Mouse (Mus musculus) CH12.LX (cell line): ENCODE measurements around the gene Usp35. TPM values are rescaled to one million over a fixed set of nuclear protein-coding genes. Genes with fewer than 3 reads are reported as not detected.

ENCODE experiments used
- DNase-seq: peaks from one replicate; pipeline ENCODE4 v3.0.0-alpha.2; 2013; ENCODE audit errors: extremely low read depth
- H3K27ac ChIP-seq: 2 replicates; pipeline ENCODE4 v1.5.1; 2012; ENCODE audit warnings: low read depth, mild to moderate bottlenecking, control low read depth, moderate library complexity; ENCODE audit not compliant: insufficient read depth
- H3K27me3 ChIP-seq: replicated peaks from 2 replicates; pipeline ENCODE3; 2012; ENCODE audit warnings: inconsistent platforms
- H3K36me3 ChIP-seq, 2 experiments: replicated peaks in 1 of 2; 2 replicates each; pipeline versions ENCODE3 to v1.6.1; 2012; ENCODE audit warnings: inconsistent platforms in 1 of 2, low read length in 1 of 2, mild to moderate bottlenecking in 1 of 2, mixed read lengths in 1 of 2, moderate library complexity in 1 of 2; ENCODE audit not compliant: control insufficient read depth in 1 of 2, insufficient read depth in 1 of 2
- H3K4me1 ChIP-seq, 2 experiments: 2 replicates each; pipeline ENCODE4 v1.6.1; 2012; ENCODE audit warnings: inconsistent platforms in 1 of 2, moderate library complexity in 1 of 2; ENCODE audit not compliant: insufficient read depth in 2 of 2, control insufficient read depth in 1 of 2
- H3K4me2 ChIP-seq: 2 replicates; pipeline ENCODE4 v1.6.1; 2012; ENCODE audit warnings: low read depth, mild to moderate bottlenecking, control low read depth; ENCODE audit not compliant: poor library complexity, insufficient read depth, severe bottlenecking
- H3K4me3 ChIP-seq, 3 experiments: fragments of 150-350 bp in 1 of 3; sonication (generic) in 1 of 3; replicated peaks in 1 of 3; 2 replicates each; pipeline versions ENCODE3 to v1.5.1; 2011 to 2012; ENCODE audit warnings: low read depth in 2 of 3, low read length in 2 of 3, mild to moderate bottlenecking in 2 of 3, moderate library complexity in 2 of 3, control low read depth in 1 of 3, improper control_type of control experiment in 1 of 3, inconsistent platforms in 1 of 3, mixed read lengths in 1 of 3; ENCODE audit not compliant: poor library complexity in 1 of 3
- H3K79me2 ChIP-seq: replicated peaks from 2 replicates; pipeline ENCODE4 v1.6.1; 2012; ENCODE audit warnings: mild to moderate bottlenecking, moderate library complexity; ENCODE audit not compliant: control insufficient read depth, poor library complexity, insufficient read depth, severe bottlenecking; ENCODE audit errors: extremely low read depth
- H3K9ac ChIP-seq: 2 replicates; pipeline ENCODE4 v1.6.1; 2012; ENCODE audit warnings: low read depth, mild to moderate bottlenecking, control low read depth, moderate library complexity; ENCODE audit not compliant: insufficient read depth
- H3K9me3 ChIP-seq: replicated peaks from 2 replicates; pipeline ENCODE3; 2012; ENCODE audit warnings: low read length, inconsistent platforms, mixed read lengths
- BHLHE40 ChIP-seq: IDR thresholded peaks from 2 replicates; pipeline ENCODE4 v1.6.1; 2011; ENCODE audit warnings: mild to moderate bottlenecking, low read depth, low read length, improper control_type of control experiment
- CTCF ChIP-seq, 2 experiments: IDR thresholded peaks in 1 of 2; conservative IDR thresholded peaks in 1 of 2; 2 replicates each; pipeline ENCODE4 v1.5.1; 2011 to 2012; ENCODE audit warnings: low read depth in 2 of 2, low read length in 2 of 2, improper control_type of control experiment in 1 of 2, inconsistent platforms in 1 of 2, mild to moderate bottlenecking in 1 of 2, moderate library complexity in 1 of 2
- E2F4 ChIP-seq: IDR thresholded peaks from 2 replicates; pipeline ENCODE4 v1.6.1; 2011; ENCODE audit warnings: low read depth, low read length, improper control_type of control experiment; ENCODE audit not compliant: insufficient replicate concordance
- ELF1 ChIP-seq: IDR thresholded peaks from 2 replicates; pipeline ENCODE4 v1.6.1; 2014; ENCODE audit warnings: low read depth, mild to moderate bottlenecking, inconsistent platforms, low read length, improper control_type of control experiment
- EP300 ChIP-seq: IDR thresholded peaks from 2 replicates; pipeline ENCODE4 v1.6.1; 2011; ENCODE audit warnings: low read length, improper control_type of control experiment
- ETS1 ChIP-seq: conservative IDR thresholded peaks from 2 replicates; pipeline ENCODE4 v1.6.1; 2012; ENCODE audit warnings: low read depth, mild to moderate bottlenecking, inconsistent platforms, low read length, improper control_type of control experiment, moderate library complexity
- HCFC1 ChIP-seq: IDR thresholded peaks from 2 replicates; pipeline ENCODE4 v1.6.1; 2012; ENCODE audit warnings: low read depth, mild to moderate bottlenecking, inconsistent platforms, low read length, improper control_type of control experiment
- IRF4 ChIP-seq: IDR thresholded peaks from 2 replicates; pipeline ENCODE4 v1.6.1; 2014; ENCODE audit warnings: low read depth, mild to moderate bottlenecking, inconsistent platforms, low read length, improper control_type of control experiment
- JUND ChIP-seq: conservative IDR thresholded peaks from 2 replicates; pipeline ENCODE4 v1.6.1; 2011; ENCODE audit warnings: low read depth, low read length, improper control_type of control experiment
- KAT2A ChIP-seq: IDR thresholded peaks from 2 replicates; pipeline ENCODE4 v1.6.1; 2012; ENCODE audit warnings: low read length, improper control_type of control experiment, inconsistent platforms; ENCODE audit not compliant: insufficient replicate concordance
- MAX ChIP-seq: IDR thresholded peaks from 2 replicates; pipeline ENCODE4 v1.6.1; 2011; ENCODE audit warnings: low read length, improper control_type of control experiment
- MAZ ChIP-seq: IDR thresholded peaks from 2 replicates; pipeline ENCODE4 v1.6.1; 2012; ENCODE audit warnings: low read depth, mild to moderate bottlenecking, inconsistent platforms, low read length, improper control_type of control experiment, moderate library complexity
- MEF2A ChIP-seq: IDR thresholded peaks from 2 replicates; pipeline ENCODE4 v1.6.1; 2014; ENCODE audit warnings: low read depth, mild to moderate bottlenecking, inconsistent platforms, low read length, improper control_type of control experiment, borderline replicate concordance
- MYC ChIP-seq: IDR thresholded peaks from 2 replicates; pipeline ENCODE4 v1.6.1; 2011; ENCODE audit warnings: low read depth, mild to moderate bottlenecking, improper control_type of control experiment, low read length
- NELFE ChIP-seq: IDR thresholded peaks from 2 replicates; pipeline ENCODE4 v1.6.1; 2011; ENCODE audit warnings: low read depth, low read length, improper control_type of control experiment
- POLR2A ChIP-seq: IDR thresholded peaks from 2 replicates; pipeline ENCODE4 v1.6.1; 2011; ENCODE audit warnings: low read depth, mild to moderate bottlenecking, improper control_type of control experiment, low read length
- POLR2AphosphoS2 ChIP-seq: IDR thresholded peaks from 2 replicates; pipeline ENCODE4 v1.6.1; 2011; ENCODE audit warnings: low read depth, low read length, improper control_type of control experiment
- RCOR1 ChIP-seq: conservative IDR thresholded peaks from 2 replicates; pipeline ENCODE4 v1.6.1; 2012; ENCODE audit warnings: low read depth, mild to moderate bottlenecking, inconsistent platforms, low read length, improper control_type of control experiment
- SMC3 ChIP-seq: IDR thresholded peaks from 2 replicates; pipeline ENCODE4 v1.6.1; 2011; ENCODE audit warnings: low read depth, low read length, improper control_type of control experiment
- TBP ChIP-seq: conservative IDR thresholded peaks from 2 replicates; pipeline ENCODE4 v1.6.1; 2011; ENCODE audit warnings: low read depth, low read length, improper control_type of control experiment
- TCF12 ChIP-seq: IDR thresholded peaks from 2 replicates; pipeline ENCODE4 v1.6.1; 2014; ENCODE audit warnings: low read depth, mild to moderate bottlenecking, inconsistent platforms, low read length, improper control_type of control experiment
- UBTF ChIP-seq: IDR thresholded peaks from 2 replicates; pipeline ENCODE4 v1.6.1; 2012; ENCODE audit warnings: low read depth, mild to moderate bottlenecking, inconsistent platforms, low read length, improper control_type of control experiment, moderate library complexity
- USF1 ChIP-seq: IDR thresholded peaks from 2 replicates; pipeline ENCODE4 v1.6.1; 2014; ENCODE audit warnings: low read depth, mild to moderate bottlenecking, inconsistent platforms, low read length, improper control_type of control experiment
- USF2 ChIP-seq: conservative IDR thresholded peaks from 2 replicates; pipeline ENCODE4 v1.6.1; 2011; ENCODE audit warnings: low read depth, low read length, improper control_type of control experiment
- ZKSCAN1 ChIP-seq: IDR thresholded peaks from 2 replicates; pipeline ENCODE4 v1.6.1; 2012; ENCODE audit warnings: low read depth, inconsistent platforms, low read length, improper control_type of control experiment, borderline replicate concordance
- ZMIZ1 ChIP-seq: IDR thresholded peaks from 2 replicates; pipeline ENCODE4 v1.6.1; 2012; ENCODE audit warnings: low read depth, mild to moderate bottlenecking, inconsistent platforms, low read length, improper control_type of control experiment
- dilution Hi-C: fragments of 300-500 bp; cut with MboI; formaldehyde crosslinking; loops from 2 replicates; pipeline ENCODE4 v1.14.3; 2020; ENCODE audit warnings: low sequenced_read_pairs; ENCODE audit not compliant: extremely low pct_unique_long_range_greater_than_20kb, extremely low pct_ligation_motif_present
- in situ Hi-C: fragments of 300-500 bp; cut with MboI; formaldehyde crosslinking; loops from 3 replicates; pipeline ENCODE4 v1.14.3; 2019; ENCODE audit warnings: low sequenced_read_pairs, low pct_ligation_motif_present, low pct_unique_long_range_greater_than_20kb, mixed read lengths
- polyA plus RNA-seq: library from polyadenylated mRNA; unstranded; fragments of >175 nt; gene quantifications from 2 replicates; pipeline ENCODE4 v1.2.1, GENCODE M21; 2012; ENCODE audit warnings: low read depth; ENCODE audit not compliant: insufficient read length
- total RNA-seq, 2 experiments: library from RNA; depleted of rRNA; stranded (reverse); fragments of 300-350 nt in 1 of 2; fragments of >200 nt in 1 of 2; gene quantifications; 2 replicates each; pipeline ENCODE4 v1.2.3; 2012 to 2014

Gene Usp35
- total and polyA plus RNA-seq, 3 experiments: 1.2 to 1.8 (median 1.3) TPM

DNA sequence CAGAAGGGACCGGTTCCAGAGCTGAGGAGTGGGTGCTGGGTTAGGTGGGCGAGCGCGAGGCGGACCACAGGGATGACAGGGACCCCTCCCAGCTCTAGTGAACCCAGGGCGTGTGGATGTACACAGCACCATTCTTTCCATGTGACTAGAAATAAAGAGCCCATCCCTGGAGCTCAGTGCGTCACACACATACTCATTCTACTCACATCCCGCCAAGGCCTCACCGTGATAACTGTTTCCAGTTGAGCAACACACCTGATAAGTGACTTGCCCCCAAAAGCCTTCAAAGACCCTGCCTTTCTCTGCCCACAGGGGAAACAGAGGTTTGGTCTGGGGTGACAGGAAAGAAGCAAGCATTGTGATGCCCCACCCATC, 834 bp upstream of the Usp35 start:
- in situ Hi-C loops: no loop called here
- peak overlapping the region; percentile 34 for H3K9ac ChIP-seq
- dilution Hi-C loops: no loop called here
- no peak for DNase-seq
- peak overlapping the region; percentile 48; the same call in 1 of the 2 replicates for H3K4me2 ChIP-seq
- peaks cover 6 to 31% of the 10 kb centered on the region in 2 experiments for H3K4me1 ChIP-seq
- no peaks in the 10 kb centered on the region for H3K9me3 ChIP-seq
- no peaks in the 10 kb centered on the region for H3K27me3 ChIP-seq
- no peaks in the 10 kb centered on the region for H3K79me2 ChIP-seq
- H3K36me3 ChIP-seq: no peaks in the 10 kb centered on the region
- no peak overlapping the region for H3K27ac ChIP-seq
- TF ChIP-seq KAT2A (no peak), NELFE (0 out of 2 replicates have a peak, but pooled peaks have one; percentile 19)
- H3K4me3 ChIP-seq: peak overlapping the region; percentile 69 to 84 (median 70)

DNA sequence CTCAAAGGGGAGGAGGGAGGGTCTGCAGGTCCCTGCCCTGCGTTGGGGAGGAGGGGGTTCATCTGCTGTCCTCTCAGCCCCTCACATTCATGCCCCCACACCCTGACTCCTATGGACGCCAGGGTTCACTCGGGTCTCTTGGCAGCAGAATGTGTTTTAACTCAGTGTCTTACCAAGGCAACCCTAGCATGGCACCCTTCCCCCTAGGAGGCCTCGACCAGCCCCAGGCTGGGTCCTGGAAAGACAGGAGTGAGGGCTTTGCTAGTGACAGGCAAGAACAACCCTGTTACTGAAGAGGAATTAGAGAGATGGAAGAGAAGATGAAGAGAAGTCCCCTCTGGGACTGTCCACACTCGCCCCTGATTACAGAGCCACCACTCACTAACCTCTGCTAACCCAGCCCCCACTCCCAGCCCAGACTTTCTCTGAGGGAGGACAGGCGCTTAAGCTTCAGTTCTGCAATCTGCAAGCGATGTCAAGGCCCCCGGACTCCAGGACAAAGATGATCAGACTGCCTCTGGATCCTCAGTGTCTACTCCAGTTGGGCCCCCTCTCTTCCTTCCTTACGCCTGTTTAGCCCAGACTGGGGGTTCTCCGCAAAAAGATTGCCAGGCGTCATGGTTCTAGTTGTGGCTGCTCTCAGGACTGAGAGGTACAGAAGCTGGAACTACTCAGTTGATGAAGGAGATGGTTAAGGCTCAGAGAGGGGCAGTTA, 732 bp downstream of the Usp35 start:
- Histone ChIP-seq H3K4me2 (peak overlapping the region; percentile 33), H3K27ac (no peak overlapping the region), H3K9ac (no peak overlapping the region; the same call in 1 of the 2 replicates), H3K4me1 (peaks cover 6 to 23% of the 10 kb centered on the region in 2 experiments), H3K27me3 (no peaks in the 10 kb centered on the region), H3K4me3 (peak overlapping the region; percentile 65 to 84 (median 69)), H3K79me2 (no peaks in the 10 kb centered on the region), H3K9me3 (no peaks in the 10 kb centered on the region), H3K36me3 (no peaks in the 10 kb centered on the region)
- TF ChIP-seq UBTF (no peak), MAX (no peak), MEF2A (no peak), SMC3 (no peak), EP300 (no peak), CTCF (conservative IDR thresholded peaks at IDR 0.05 in 1 of 2, IDR thresholded peaks at IDR 0.05 in 1 of 2; ENCODE audit: low read depth in 2 of 2, low read length in 2 of 2) (no peak), BHLHE40 (no peak), POLR2AphosphoS2 (no peak), ZKSCAN1 (no peak)
- in situ Hi-C loops: no loop called here
- dilution Hi-C loops: no loop called here
- no peak for DNase-seq

DNA sequence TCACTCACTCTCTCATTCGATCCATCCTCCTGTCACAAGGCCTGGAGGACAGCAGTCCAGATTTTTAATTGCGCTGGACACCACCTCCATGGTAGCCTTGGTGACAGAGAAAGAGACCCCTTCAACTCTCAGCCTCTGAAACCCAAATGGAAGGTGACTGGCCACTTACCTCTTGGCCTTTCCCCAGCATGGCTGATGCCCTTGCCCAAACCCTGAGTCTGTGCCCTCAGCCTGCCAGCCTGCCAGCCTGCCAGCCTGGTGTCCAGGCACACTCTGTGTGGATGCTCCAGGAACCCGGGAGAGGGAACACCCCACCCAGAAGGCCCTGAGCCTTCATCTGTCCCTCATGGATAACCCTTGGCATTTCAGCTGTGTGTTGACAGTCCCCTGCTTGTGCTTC, 2.1 kb downstream of the Usp35 start:
- in situ Hi-C loops: no loop called here
- dilution Hi-C loops: no loop called here
- no peak overlapping the region for H3K27ac ChIP-seq
- no peak for TF ChIP-seq ZMIZ1
- TF ChIP-seq USF1: no peak
- TF ChIP-seq RCOR1: no peak
- no peak for TF ChIP-seq TBP
- TF ChIP-seq NELFE: no peak
- no peak for TF ChIP-seq JUND
- no peak for TF ChIP-seq HCFC1
- no peak for TF ChIP-seq IRF4
- no peak for TF ChIP-seq USF2
- no peak for TF ChIP-seq ETS1
- no peak for TF ChIP-seq EP300
- no peak for TF ChIP-seq POLR2A
- no peak for TF ChIP-seq E2F4
- TF ChIP-seq MAZ: no peak
- no peak for TF ChIP-seq TCF12
- no peak for TF ChIP-seq ELF1
- no peak for TF ChIP-seq MYC
- no peak for TF ChIP-seq POLR2AphosphoS2

More for the DNA sequence above, 2.1 kb downstream of the Usp35 start:
- Histone ChIP-seq H3K4me3 (no peak overlapping the region), H3K36me3 (peaks cover 0 to 10% of the 10 kb centered on the region in 2 experiments), H3K9me3 (no peaks in the 10 kb centered on the region), H3K79me2 (no peaks in the 10 kb centered on the region), H3K27me3 (no peaks in the 10 kb centered on the region), H3K9ac (no peak overlapping the region), H3K4me2 (no peak overlapping the region), H3K4me1 (peaks cover 6 to 19% of the 10 kb centered on the region in 2 experiments)
- DNase-seq: no peak
